Mouse (Mus musculus) embryo, embryonic 11 days (tissue): ENCODE measurements around the gene Pik3r6.

ENCODE experiments used
- DNase-seq: peaks from one replicate; pipeline ENCODE4 v3.0.0-alpha.2; 2015

Pik3r6 gene

GRCm38 (mm10) chr11:68586721-68587120 is 83.9 kb downstream of the Pik3r6 start, which contains the start of gene Ccdc42:
Gene Ccdc42 (plus strand): TSS chr11:68587021.
- DNase-seq = no peak

- DNase-seq = peak; percentile 83
These were observed 86.4 kb downstream of the Pik3r6 start for GRCm38 (mm10) chr11:68589055-68589809.

- DNase-seq = peak; percentile 69
These were observed 88.9 kb downstream of the Pik3r6 start for GRCm38 (mm10) chr11:68591708-68592107.

GRCm38 (mm10) chr11:68593247-68593646 is 90.4 kb downstream of the Pik3r6 start:
- DNase-seq = no peak

GRCm38 (mm10) chr11:68597912-68598311 is 95.1 kb downstream of the Pik3r6 start:
- no peak for DNase-seq

GRCm38 (mm10) chr11:68600551-68601021 is 97.8 kb downstream of the Pik3r6 start:
- no peak for DNase-seq

GRCm38 (mm10) chr11:68601486-68601991 is 98.7 kb downstream of the Pik3r6 start:
- peak; percentile 61 for DNase-seq
